Mouse (Mus musculus) cerebellum, adult 2 months (tissue): ENCODE data around the gene Mocs1.

ENCODE experiments used
- CTCF ChIP-seq: fragments of 200-500 bp; IDR thresholded peaks from 2 replicates; pipeline ENCODE4 v1.5.1; 2011; ENCODE audit warnings: low read depth, mild to moderate bottlenecking, control low read depth, low read length, moderate library complexity, borderline replicate concordance; ENCODE audit not compliant: insufficient read depth
- POLR2A ChIP-seq: fragments of 200-500 bp; IDR thresholded peaks from 2 replicates; pipeline ENCODE4 v1.6.1; 2011; ENCODE audit warnings: low read length, control low read depth, borderline replicate concordance; ENCODE audit not compliant: insufficient read depth

- TF ChIP-seq POLR2A, result no peak
- no peak for TF ChIP-seq CTCF
These were observed 2.0 kb downstream of the Mocs1 start for GRCm38 (mm10) chr17:49430136-49430535.
